Mouse (Mus musculus): ENCODE results near the gene Slc19a1. TPM values are rescaled to one million over a fixed set of nuclear protein-coding genes. Genes with fewer than 3 reads are reported as not detected.

Gene Slc19a1
- polyA plus RNA-seq, 1 experiment, result 40.8 TPM

GRCm38 (mm10) chr10:77024231-77024630 lies 7.8 kb upstream of the Slc19a1 start:
- no peak for TF ChIP-seq GATA1 (IDR thresholded peaks at IDR 0.05; ENCODE audit: low read length)

GRCm38 (mm10) chr10:77026944-77027343 lies 5.1 kb upstream of the Slc19a1 start:
- TF ChIP-seq GATA1 (IDR thresholded peaks at IDR 0.05; ENCODE audit: low read length), result no peak

- TF ChIP-seq GATA1 (IDR thresholded peaks at IDR 0.05; ENCODE audit: low read length), result no peak
Observed at GRCm38 (mm10) chr10:77028782-77029296, 3.2 kb upstream of the Slc19a1 start.

DNA sequence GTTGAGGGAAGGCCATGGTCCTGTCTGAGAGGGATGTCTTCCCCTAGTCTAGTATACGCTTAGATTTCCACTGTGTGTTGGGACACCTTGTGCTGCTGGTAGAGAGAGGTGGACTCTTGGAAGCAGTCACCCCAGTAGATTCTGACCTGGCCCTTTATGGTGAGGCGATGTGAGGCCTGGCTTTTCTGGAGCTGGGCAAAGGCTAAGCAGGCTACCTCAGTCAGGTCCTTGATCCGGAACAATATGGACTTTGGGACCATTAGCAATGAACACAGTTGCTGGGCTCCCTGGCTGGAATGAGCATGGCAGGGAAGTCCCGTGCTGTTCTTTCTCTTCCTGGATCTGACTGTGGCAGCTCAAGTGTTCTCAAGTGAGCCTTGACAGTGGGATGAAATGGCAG lies 2.3 kb upstream of the Slc19a1 start:
- TF ChIP-seq GATA1 (IDR thresholded peaks at IDR 0.05; ENCODE audit: low read length), result no peak

- no peak for TF ChIP-seq GATA1 (IDR thresholded peaks at IDR 0.05; ENCODE audit: low read length)
Observed at GRCm38 (mm10) chr10:77030666-77031065, 1.4 kb upstream of the Slc19a1 start.

GRCm38 (mm10) chr10:77032591-77033322 lies 716 bp downstream of the Slc19a1 start:
- TF ChIP-seq GATA1 (IDR thresholded peaks at IDR 0.05; ENCODE audit: low read length), result no peak

GRCm38 (mm10) chr10:77033323-77034025 lies 1.4 kb downstream of the Slc19a1 start:
- no peak for TF ChIP-seq GATA1 (IDR thresholded peaks at IDR 0.05; ENCODE audit: low read length)

DNA sequence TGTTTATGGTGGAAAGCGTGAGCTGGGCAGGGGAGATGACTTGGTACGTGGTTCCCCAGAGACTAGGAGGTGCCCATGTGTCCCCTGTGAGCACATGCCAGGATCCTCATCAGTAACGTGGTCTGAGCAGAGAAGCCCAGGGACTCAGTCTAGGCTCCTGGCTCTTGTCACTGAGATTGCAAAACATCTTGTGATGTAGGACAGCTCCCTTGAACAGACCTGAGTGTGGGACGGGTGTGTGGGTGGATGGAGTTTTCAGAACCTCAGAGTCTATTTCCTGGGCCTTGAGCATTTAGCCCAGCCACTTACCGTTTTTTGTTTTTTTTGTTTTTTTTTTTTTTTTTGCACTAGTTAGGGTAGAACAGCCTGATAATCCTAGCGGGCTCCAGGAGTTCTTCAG lies 3.4 kb downstream of the Slc19a1 start:
- TF ChIP-seq GATA1 (IDR thresholded peaks at IDR 0.05; ENCODE audit: low read length), result no peak

- no peak for TF ChIP-seq GATA1 (IDR thresholded peaks at IDR 0.05; ENCODE audit: low read length)
Observed at GRCm38 (mm10) chr10:77038579-77039174, 6.6 kb downstream of the Slc19a1 start.

DNA sequence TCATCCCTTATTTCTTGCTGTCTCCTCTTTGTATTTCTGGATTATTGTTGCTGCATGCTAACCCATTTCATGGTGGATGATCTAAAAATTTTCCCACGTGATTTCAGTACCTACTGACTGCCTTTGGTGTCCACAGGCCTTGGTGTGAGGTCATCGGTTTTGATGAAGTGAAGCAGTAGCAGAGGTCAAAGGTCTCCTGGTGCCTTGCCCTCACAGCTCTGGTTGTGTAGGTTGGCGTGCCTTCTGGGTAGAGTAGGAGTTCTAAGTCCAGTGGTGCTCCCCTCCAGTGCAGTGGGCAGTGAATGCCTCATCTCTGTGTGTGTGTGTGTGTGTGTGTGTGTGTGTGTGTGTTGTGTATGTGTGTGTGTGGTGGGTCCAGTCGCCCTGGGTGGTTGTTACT lies 16.2 kb downstream of the Slc19a1 start:
- no peak for TF ChIP-seq GATA1 (IDR thresholded peaks at IDR 0.05; ENCODE audit: low read length)

- TF ChIP-seq GATA1 (IDR thresholded peaks at IDR 0.05; ENCODE audit: low read length), result no peak
Observed at GRCm38 (mm10) chr10:77048606-77049005, 16.6 kb downstream of the Slc19a1 start.

DNA sequence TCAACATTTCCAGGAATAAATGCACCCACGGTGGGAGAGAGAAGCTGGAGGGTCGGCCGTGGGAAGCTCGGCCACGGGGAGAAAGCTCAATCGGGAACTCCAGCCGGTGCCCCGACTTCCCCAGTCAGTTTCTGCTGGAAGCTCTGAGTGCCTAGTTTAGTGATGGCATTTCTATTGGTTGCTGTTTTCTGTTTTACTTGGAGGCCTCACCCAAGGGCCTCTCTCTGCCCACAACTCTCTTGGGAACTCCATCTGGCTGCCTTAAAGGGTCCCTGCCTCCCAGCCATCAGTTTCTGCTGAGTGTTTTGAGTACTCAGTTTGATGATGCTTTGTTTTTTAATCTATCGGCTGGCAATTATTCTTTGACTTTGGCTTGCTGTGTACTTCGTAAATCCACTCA lies 24.7 kb downstream of the Slc19a1 start:
- no peak for TF ChIP-seq GATA1 (IDR thresholded peaks at IDR 0.05; ENCODE audit: low read length)

DNA sequence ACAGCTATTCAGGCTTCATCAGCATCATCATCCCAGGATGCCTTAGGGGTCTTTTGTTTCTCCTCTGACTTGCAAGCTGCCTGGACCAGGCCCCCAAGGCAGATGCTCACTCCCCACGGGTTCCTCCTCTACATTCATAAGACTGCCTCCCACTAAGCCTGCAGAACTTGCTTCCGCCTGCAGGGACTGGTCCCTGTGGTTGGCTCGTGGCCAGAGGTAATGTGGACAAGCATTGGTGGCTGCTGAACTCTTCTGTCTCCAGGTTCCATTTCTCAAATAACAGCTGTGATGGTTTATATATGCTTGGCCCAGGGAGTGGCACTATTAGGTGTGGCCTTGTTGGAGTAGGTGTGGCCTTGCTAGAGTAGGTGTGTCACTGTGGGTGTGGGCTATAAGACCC lies 29.4 kb downstream of the Slc19a1 start:
- TF ChIP-seq GATA1 (IDR thresholded peaks at IDR 0.05; ENCODE audit: low read length), result no peak

DNA sequence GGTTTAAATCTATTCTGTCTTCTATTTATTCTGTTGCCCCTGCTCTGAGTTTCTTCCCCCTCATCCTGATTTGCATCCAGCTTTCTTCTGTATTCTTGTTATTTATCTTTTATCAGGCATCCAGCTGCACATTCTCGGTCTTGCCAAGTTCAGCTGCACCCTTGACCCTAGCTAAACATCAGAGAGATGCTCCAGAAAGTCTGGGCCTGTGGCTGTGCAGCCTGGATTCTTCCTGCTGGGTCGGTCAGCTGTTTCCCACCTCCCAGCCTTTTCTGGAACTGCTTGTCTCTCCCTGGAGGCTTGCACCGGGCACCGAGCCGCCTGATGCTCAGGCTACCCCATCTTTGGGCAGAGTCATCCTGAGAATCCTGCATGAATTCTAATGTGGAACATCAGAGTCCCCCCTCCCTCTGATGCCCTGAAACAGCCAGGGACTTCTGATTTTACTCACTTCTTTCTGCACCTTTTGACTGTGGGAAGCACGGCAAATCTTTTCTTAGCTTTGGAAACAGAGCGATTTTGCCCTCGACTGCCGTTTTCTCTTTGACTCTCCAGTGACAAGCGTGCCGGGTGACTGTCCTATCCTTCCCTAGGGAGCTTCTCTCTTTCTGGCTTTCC lies 30.5 kb downstream of the Slc19a1 start:
- TF ChIP-seq GATA1 (IDR thresholded peaks at IDR 0.05; ENCODE audit: low read length), result no peak

DNA sequence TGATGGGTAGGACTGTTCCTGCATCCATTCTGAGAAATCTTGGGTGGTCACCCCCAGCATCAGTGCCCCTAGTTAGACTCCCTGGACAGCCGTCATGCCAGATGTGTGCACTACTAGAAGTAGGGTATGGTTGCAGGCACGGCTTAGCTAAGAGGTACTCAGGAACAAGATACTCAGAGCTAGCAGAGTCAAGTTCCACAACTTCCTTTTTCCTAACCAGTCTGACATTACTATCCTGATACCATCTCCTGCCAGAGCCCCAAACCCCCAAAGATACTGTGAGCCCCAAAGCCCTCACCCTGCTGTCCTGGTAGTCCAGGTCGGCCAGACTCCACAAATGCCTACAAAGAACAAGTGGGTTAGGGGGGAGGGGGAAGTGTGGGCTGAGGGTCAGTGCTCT lies 32.2 kb downstream of the Slc19a1 start:
- TF ChIP-seq GATA1 (IDR thresholded peaks at IDR 0.05; ENCODE audit: low read length), result no peak

DNA sequence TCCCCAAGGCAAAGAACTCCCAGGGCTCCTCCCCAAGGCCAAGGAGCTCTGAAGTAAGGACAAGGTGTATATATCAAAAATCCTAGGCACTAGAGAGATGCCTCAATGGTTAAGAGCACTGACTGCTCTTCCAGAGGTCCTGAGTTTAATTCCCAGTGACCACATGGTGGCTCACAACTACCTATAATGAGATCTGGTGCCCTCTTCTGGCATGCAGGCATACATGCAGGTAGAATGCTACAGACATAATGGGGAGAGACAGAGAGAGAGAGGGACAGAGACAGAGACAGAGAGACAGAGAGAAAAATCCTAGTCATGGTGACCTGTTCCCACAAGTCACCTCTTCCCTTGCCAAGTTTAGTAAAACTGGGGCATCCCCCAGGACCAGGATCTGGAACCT lies 32.6 kb downstream of the Slc19a1 start:
- TF ChIP-seq GATA1 (IDR thresholded peaks at IDR 0.05; ENCODE audit: low read length), result no peak

Data from G1E-ER4 (cell line).